Mouse (Mus musculus) hematopoietic stem cell, adult 5-6 weeks (primary cell): ENCODE measurements around the gene Stra8. TPM values are rescaled to one million over a fixed set of nuclear protein-coding genes. Genes with fewer than 3 reads are reported as not detected.

ENCODE experiments used
- ATAC-seq, 2 experiments: fragments of 125-278 bp in 1 of 2; replicated peaks in 1 of 2; 2 replicates each; pipeline ENCODE4 v1.8.0; 2016 to 2017; ENCODE audit warnings: inconsistent platforms in 2 of 2, mild to moderate bottlenecking in 2 of 2, moderate number of reproducible peaks in 2 of 2, low read depth in 1 of 2, moderate TSS enrichment in 1 of 2; ENCODE audit not compliant: low FRiP score in 2 of 2, poor library complexity in 2 of 2, severe bottlenecking in 2 of 2, insufficient read depth in 1 of 2, low TSS enrichment in 1 of 2
- total RNA-seq: library from RNA; stranded (forward); fragments of 172-1452, 232-1000 nt; gene quantifications from 2 replicates; pipeline ENCODE4 v1.2.3, GENCODE M21; 2017

Gene Stra8
- total RNA-seq, 1 experiment from 2014 or later: not detected

DNA sequence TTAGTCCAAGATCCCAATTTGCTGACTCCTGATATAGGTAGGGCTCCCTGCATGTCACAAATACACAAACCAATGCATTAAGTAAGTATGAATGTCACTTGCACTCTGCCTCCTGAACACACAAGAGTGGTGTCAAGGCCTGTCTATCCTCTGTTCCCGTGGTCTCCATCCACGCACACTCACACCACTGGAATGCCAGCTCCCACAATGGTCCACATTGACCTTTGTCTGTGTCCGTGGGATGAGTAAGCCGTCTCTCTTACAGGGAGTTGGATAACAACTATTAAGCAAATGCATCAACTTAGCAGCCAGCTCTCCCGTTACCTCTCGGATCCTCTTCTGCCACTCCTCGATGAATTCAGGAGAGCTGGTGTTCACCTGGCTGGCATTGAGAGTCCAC lies 39.2 kb downstream of the Stra8 start:
- ATAC-seq: no peak

- peak; percentile 73 to 79 for ATAC-seq
Measured at GRCm38 (mm10) chr6:34964550-34964949, 44.6 kb downstream of the Stra8 start.

- no peak; a peak in 1 of 4 replicates for ATAC-seq
Measured at GRCm38 (mm10) chr6:34965819-34966539, 46.0 kb downstream of the Stra8 start.

DNA sequence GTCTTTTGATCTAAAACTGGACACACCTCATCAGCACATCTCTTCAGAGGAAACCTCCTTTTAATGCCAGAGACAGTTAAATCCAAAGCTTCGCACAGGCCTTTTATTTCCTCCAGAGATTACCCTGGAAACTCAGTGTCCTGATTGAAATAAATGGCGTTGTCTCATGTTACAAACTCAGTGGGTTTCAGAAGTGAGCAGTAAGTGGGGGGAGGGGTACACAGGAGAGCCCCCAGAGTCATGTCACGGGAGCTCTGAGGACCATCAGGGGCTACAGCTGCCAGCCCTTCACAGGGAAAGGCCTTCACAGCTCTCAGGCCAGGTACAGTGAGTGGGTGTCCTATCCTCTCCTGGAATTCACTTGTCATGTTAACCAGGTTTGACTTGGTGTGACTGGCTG lies 51.2 kb downstream of the Stra8 start:
- no peak for ATAC-seq

DNA sequence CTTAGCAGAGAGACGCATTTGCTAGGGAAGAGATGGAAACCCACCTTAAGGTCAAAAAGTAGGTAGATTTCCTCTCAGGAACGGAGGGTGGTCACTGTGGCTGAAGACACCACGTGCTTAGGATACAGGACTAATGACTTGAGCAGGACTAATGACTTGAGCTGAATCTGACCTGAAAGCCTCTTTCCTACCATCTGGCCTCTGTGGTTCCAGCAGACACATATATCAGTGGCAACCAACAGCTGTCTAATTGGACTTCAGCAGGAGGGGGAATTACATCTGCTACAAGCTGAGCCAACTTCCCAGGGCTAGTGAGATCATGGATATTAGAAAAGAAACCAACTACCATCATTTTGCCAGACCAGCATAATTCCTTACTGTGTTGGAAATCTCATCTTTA lies 59.3 kb downstream of the Stra8 start:
- ATAC-seq: no peak

DNA sequence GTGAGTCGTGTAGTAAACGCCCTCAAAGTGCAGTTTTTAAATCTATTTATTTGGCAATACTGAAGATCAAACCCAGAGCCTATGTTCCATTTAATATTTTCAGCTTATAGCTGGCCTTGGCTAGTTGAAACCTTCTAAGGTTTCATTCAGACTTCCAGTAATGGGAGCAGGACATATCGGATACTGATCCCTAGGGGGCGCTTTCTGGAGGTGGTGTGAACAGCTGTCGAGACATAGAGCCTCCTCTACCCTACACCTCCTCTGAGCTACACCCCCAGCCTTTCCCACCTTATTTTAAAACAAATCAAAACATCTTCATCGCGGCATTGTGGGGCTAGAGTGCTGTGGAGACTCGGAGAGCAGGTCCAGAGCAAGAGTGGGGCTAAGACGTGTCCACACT lies 60.7 kb downstream of the Stra8 start:
- ATAC-seq: no peak

GRCm38 (mm10) chr6:34987085-34987645 lies 67.2 kb downstream of the Stra8 start:
- peak in 1 of 2 experiments; percentile 32; a peak in 2 of 4 replicates for ATAC-seq

GRCm38 (mm10) chr6:34988081-34988761 lies 68.3 kb downstream of the Stra8 start, which contains the start of gene Slc23a4:
Gene Slc23a4, minus strand, starts transcription at chr6:34988404.
- ATAC-seq: peak; percentile 40 to 68

Other genes starting within 250 kb of the Stra8 start
- 7.1 and 9.3 TPM in 2 replicates for gene Agbl3, start 139.7 kb upstream of the Stra8 start, total RNA-seq
- 4.9 and 5.9 TPM in 2 replicates for gene Tmem140, start 57.0 kb upstream of the Stra8 start, total RNA-seq
- 2.6 and 3.8 TPM in 2 replicates for gene Cyren, start 42.1 kb upstream of the Stra8 start, total RNA-seq
- gene Wdr91, start 9.3 kb upstream of the Stra8 start, total RNA-seq: 18.3 and 35.6 TPM in 2 replicates
- 0.35 and 1.4 TPM in 2 replicates for gene Slc23a4, start 68.2 kb downstream of the Stra8 start, total RNA-seq
- gene Cnot4, start 213.6 kb downstream of the Stra8 start, total RNA-seq: 31.8 and 38.9 TPM in 2 replicates